Mouse (Mus musculus) brain, embryonic 14.5 days (tissue): ENCODE data around the gene Thap2.

Experiments
- CTCF ChIP-seq: fragments of 200-500 bp; IDR thresholded peaks from 2 replicates; pipeline ENCODE4 v1.5.1; 2012; ENCODE audit warnings: inconsistent platforms, mild to moderate bottlenecking, moderate library complexity, borderline replicate concordance; ENCODE audit not compliant: insufficient read depth, insufficient read length; ENCODE audit errors: extremely low read depth
- POLR2A ChIP-seq: fragments of 200-500 bp; IDR thresholded peaks from 2 replicates; pipeline ENCODE4 v1.6.1; 2012; ENCODE audit warnings: mild to moderate bottlenecking, inconsistent platforms, borderline replicate concordance; ENCODE audit not compliant: poor library complexity, insufficient read depth, insufficient read length, severe bottlenecking; ENCODE audit errors: extremely low read depth

DNA sequence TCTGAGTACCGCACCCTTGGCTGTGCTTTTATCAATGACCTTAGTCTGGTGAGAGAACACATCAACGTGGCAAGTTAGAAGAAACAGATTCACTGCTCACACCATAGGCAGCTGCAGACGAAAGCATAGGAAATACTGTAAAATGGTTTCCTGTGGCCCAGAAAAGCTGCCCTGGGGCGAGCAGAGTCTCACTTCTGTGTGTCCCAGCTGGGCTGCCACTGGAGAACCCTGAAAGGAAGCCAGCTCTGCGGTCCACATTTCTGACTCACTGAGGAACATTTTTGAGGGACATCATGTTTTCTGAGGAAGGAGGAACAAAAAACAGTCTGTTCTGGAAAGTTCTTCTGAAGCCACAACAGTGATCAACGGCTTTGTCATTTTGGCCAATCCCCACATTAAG is 55.7 kb downstream of the Thap2 start:
- no peak for TF ChIP-seq CTCF
- no peak for TF ChIP-seq POLR2A
